Mouse (Mus musculus) ovary, postnatal 36 days (tissue): Measurements from ENCODE around the gene Slc4a3.
A peak's percentile ranks its signal among the peaks of the same experiment; 100 is the strongest.

ENCODE experiments used
- DNase-seq: peaks from one replicate; pipeline ENCODE4 v3.0.0; 2022; ENCODE audit warnings: low spot score, mixed read lengths

Gene Slc4a3

GRCm38 (mm10) chr1:75545965-75546956 lies at the start of gene Slc4a3:
Slc4a3 (plus strand) TSS chr1:75546266.
- peak; percentile 76 for DNase-seq

- DNase-seq = no peak
Observed at GRCm38 (mm10) chr1:75498897-75499296, 47.2 kb upstream of the Slc4a3 start.

- no peak for DNase-seq
Observed at GRCm38 (mm10) chr1:75499441-75499840, 46.6 kb upstream of the Slc4a3 start.

GRCm38 (mm10) chr1:75501905-75502304 lies 44.2 kb upstream of the Slc4a3 start:
- DNase-seq = no peak

- no peak for DNase-seq
Observed at GRCm38 (mm10) chr1:75502945-75503650, 43.0 kb upstream of the Slc4a3 start.

- DNase-seq = peak; percentile 39
Observed at GRCm38 (mm10) chr1:75503651-75503980, 42.5 kb upstream of the Slc4a3 start.

GRCm38 (mm10) chr1:75504256-75505045 lies 41.6 kb upstream of the Slc4a3 start:
- DNase-seq = no peak

- peak; percentile 70 for DNase-seq
Observed at GRCm38 (mm10) chr1:75505159-75505955, 40.7 kb upstream of the Slc4a3 start.

GRCm38 (mm10) chr1:75505956-75506831 lies 39.9 kb upstream of the Slc4a3 start, which contains the start of gene Obsl1:
Obsl1 (minus strand) TSS chr1:75506452.
- peak; percentile 78 for DNase-seq

- peak; percentile 82 for DNase-seq
Observed at GRCm38 (mm10) chr1:75507006-75507405, 39.1 kb upstream of the Slc4a3 start, which contains the start of gene Inha. Inha (plus strand) TSS chr1:75507077.

- DNase-seq = peak; percentile 63
Observed at GRCm38 (mm10) chr1:75509586-75509985, 36.5 kb upstream of the Slc4a3 start.

- DNase-seq = no peak
Observed at GRCm38 (mm10) chr1:75510154-75510553, 35.9 kb upstream of the Slc4a3 start.

GRCm38 (mm10) chr1:75511437-75512210 lies 34.4 kb upstream of the Slc4a3 start:
- DNase-seq = peak; percentile 45

- no peak for DNase-seq
Observed at GRCm38 (mm10) chr1:75512550-75512949, 33.5 kb upstream of the Slc4a3 start.

GRCm38 (mm10) chr1:75516703-75517380 lies 29.2 kb upstream of the Slc4a3 start:
- DNase-seq = peak; percentile 65

- DNase-seq = no peak
Observed at GRCm38 (mm10) chr1:75517984-75518383, 28.1 kb upstream of the Slc4a3 start.

- no peak for DNase-seq
Observed at GRCm38 (mm10) chr1:75518427-75518826, 27.6 kb upstream of the Slc4a3 start.

GRCm38 (mm10) chr1:75519576-75519975 lies 26.5 kb upstream of the Slc4a3 start:
- DNase-seq = peak; percentile 62
